Mouse (Mus musculus) CH12.LX (cell line): ENCODE results near the gene Dcaf4. TPM values are rescaled to one million over a fixed set of nuclear protein-coding genes. Genes with fewer than 3 reads are reported as not detected.

Experiments
- DNase-seq: peaks from one replicate; pipeline ENCODE4 v3.0.0-alpha.2; 2013; ENCODE audit errors: extremely low read depth
- H3K27ac ChIP-seq: 2 replicates; pipeline ENCODE4 v1.5.1; 2012; ENCODE audit warnings: low read depth, mild to moderate bottlenecking, control low read depth, moderate library complexity; ENCODE audit not compliant: insufficient read depth
- H3K27me3 ChIP-seq: replicated peaks from 2 replicates; pipeline ENCODE3; 2012; ENCODE audit warnings: inconsistent platforms
- H3K36me3 ChIP-seq, 2 experiments: replicated peaks in 1 of 2; 2 replicates each; pipeline versions ENCODE3 to v1.6.1; 2012; ENCODE audit warnings: inconsistent platforms in 1 of 2, low read length in 1 of 2, mild to moderate bottlenecking in 1 of 2, mixed read lengths in 1 of 2, moderate library complexity in 1 of 2; ENCODE audit not compliant: control insufficient read depth in 1 of 2, insufficient read depth in 1 of 2
- H3K4me1 ChIP-seq, 2 experiments: 2 replicates each; pipeline ENCODE4 v1.6.1; 2012; ENCODE audit warnings: inconsistent platforms in 1 of 2, moderate library complexity in 1 of 2; ENCODE audit not compliant: insufficient read depth in 2 of 2, control insufficient read depth in 1 of 2
- H3K4me2 ChIP-seq: 2 replicates; pipeline ENCODE4 v1.6.1; 2012; ENCODE audit warnings: low read depth, mild to moderate bottlenecking, control low read depth; ENCODE audit not compliant: poor library complexity, insufficient read depth, severe bottlenecking
- H3K4me3 ChIP-seq, 3 experiments: fragments of 150-350 bp in 1 of 3; sonication (generic) in 1 of 3; replicated peaks in 1 of 3; 2 replicates each; pipeline versions ENCODE3 to v1.5.1; 2011 to 2012; ENCODE audit warnings: low read depth in 2 of 3, low read length in 2 of 3, mild to moderate bottlenecking in 2 of 3, moderate library complexity in 2 of 3, control low read depth in 1 of 3, improper control_type of control experiment in 1 of 3, inconsistent platforms in 1 of 3, mixed read lengths in 1 of 3; ENCODE audit not compliant: poor library complexity in 1 of 3
- H3K79me2 ChIP-seq: replicated peaks from 2 replicates; pipeline ENCODE4 v1.6.1; 2012; ENCODE audit warnings: mild to moderate bottlenecking, moderate library complexity; ENCODE audit not compliant: control insufficient read depth, poor library complexity, insufficient read depth, severe bottlenecking; ENCODE audit errors: extremely low read depth
- H3K9ac ChIP-seq: 2 replicates; pipeline ENCODE4 v1.6.1; 2012; ENCODE audit warnings: low read depth, mild to moderate bottlenecking, control low read depth, moderate library complexity; ENCODE audit not compliant: insufficient read depth
- H3K9me3 ChIP-seq: replicated peaks from 2 replicates; pipeline ENCODE3; 2012; ENCODE audit warnings: low read length, inconsistent platforms, mixed read lengths
- BHLHE40 ChIP-seq: IDR thresholded peaks from 2 replicates; pipeline ENCODE4 v1.6.1; 2011; ENCODE audit warnings: mild to moderate bottlenecking, low read depth, low read length, improper control_type of control experiment
- CHD1 ChIP-seq: IDR thresholded peaks from 2 replicates; pipeline ENCODE4 v1.6.1; 2012; ENCODE audit warnings: low read depth, low read length, improper control_type of control experiment, inconsistent platforms
- CHD2 ChIP-seq: IDR thresholded peaks from 2 replicates; pipeline ENCODE4 v1.6.1; 2011; ENCODE audit warnings: low read length, improper control_type of control experiment
- CTCF ChIP-seq, 2 experiments: IDR thresholded peaks in 1 of 2; conservative IDR thresholded peaks in 1 of 2; 2 replicates each; pipeline ENCODE4 v1.5.1; 2011 to 2012; ENCODE audit warnings: low read depth in 2 of 2, low read length in 2 of 2, improper control_type of control experiment in 1 of 2, inconsistent platforms in 1 of 2, mild to moderate bottlenecking in 1 of 2, moderate library complexity in 1 of 2
- E2F4 ChIP-seq: IDR thresholded peaks from 2 replicates; pipeline ENCODE4 v1.6.1; 2011; ENCODE audit warnings: low read depth, low read length, improper control_type of control experiment; ENCODE audit not compliant: insufficient replicate concordance
- ELF1 ChIP-seq: IDR thresholded peaks from 2 replicates; pipeline ENCODE4 v1.6.1; 2014; ENCODE audit warnings: low read depth, mild to moderate bottlenecking, inconsistent platforms, low read length, improper control_type of control experiment
- EP300 ChIP-seq: IDR thresholded peaks from 2 replicates; pipeline ENCODE4 v1.6.1; 2011; ENCODE audit warnings: low read length, improper control_type of control experiment
- ETS1 ChIP-seq: conservative IDR thresholded peaks from 2 replicates; pipeline ENCODE4 v1.6.1; 2012; ENCODE audit warnings: low read depth, mild to moderate bottlenecking, inconsistent platforms, low read length, improper control_type of control experiment, moderate library complexity
- GABPA ChIP-seq: IDR thresholded peaks from 2 replicates; pipeline ENCODE4 v1.6.1; 2012; ENCODE audit warnings: low read depth, low read length, improper control_type of control experiment, inconsistent platforms; ENCODE audit not compliant: insufficient replicate concordance
- HCFC1 ChIP-seq: IDR thresholded peaks from 2 replicates; pipeline ENCODE4 v1.6.1; 2012; ENCODE audit warnings: low read depth, mild to moderate bottlenecking, inconsistent platforms, low read length, improper control_type of control experiment
- IRF4 ChIP-seq: IDR thresholded peaks from 2 replicates; pipeline ENCODE4 v1.6.1; 2014; ENCODE audit warnings: low read depth, mild to moderate bottlenecking, inconsistent platforms, low read length, improper control_type of control experiment
- JUN ChIP-seq: IDR thresholded peaks from 2 replicates; pipeline ENCODE4 v1.6.1; 2011; ENCODE audit warnings: low read depth, mild to moderate bottlenecking, low read length, improper control_type of control experiment, moderate library complexity; ENCODE audit not compliant: insufficient read depth
- JUND ChIP-seq: conservative IDR thresholded peaks from 2 replicates; pipeline ENCODE4 v1.6.1; 2011; ENCODE audit warnings: low read depth, low read length, improper control_type of control experiment
- KAT2A ChIP-seq: IDR thresholded peaks from 2 replicates; pipeline ENCODE4 v1.6.1; 2012; ENCODE audit warnings: low read length, improper control_type of control experiment, inconsistent platforms; ENCODE audit not compliant: insufficient replicate concordance
- MAFK ChIP-seq: IDR thresholded peaks from 2 replicates; pipeline ENCODE4 v1.6.1; 2011; ENCODE audit warnings: low read length, improper control_type of control experiment; ENCODE audit not compliant: insufficient replicate concordance
- MAX ChIP-seq: IDR thresholded peaks from 2 replicates; pipeline ENCODE4 v1.6.1; 2011; ENCODE audit warnings: low read length, improper control_type of control experiment
- MAZ ChIP-seq: IDR thresholded peaks from 2 replicates; pipeline ENCODE4 v1.6.1; 2012; ENCODE audit warnings: low read depth, mild to moderate bottlenecking, inconsistent platforms, low read length, improper control_type of control experiment, moderate library complexity
- MEF2A ChIP-seq: IDR thresholded peaks from 2 replicates; pipeline ENCODE4 v1.6.1; 2014; ENCODE audit warnings: low read depth, mild to moderate bottlenecking, inconsistent platforms, low read length, improper control_type of control experiment, borderline replicate concordance
- MXI1 ChIP-seq: IDR thresholded peaks from 2 replicates; pipeline ENCODE4 v1.6.1; 2011; ENCODE audit warnings: mild to moderate bottlenecking, low read depth, low read length, improper control_type of control experiment
- MYC ChIP-seq: IDR thresholded peaks from 2 replicates; pipeline ENCODE4 v1.6.1; 2011; ENCODE audit warnings: low read depth, mild to moderate bottlenecking, improper control_type of control experiment, low read length
- NELFE ChIP-seq: IDR thresholded peaks from 2 replicates; pipeline ENCODE4 v1.6.1; 2011; ENCODE audit warnings: low read depth, low read length, improper control_type of control experiment
- NRF1 ChIP-seq: IDR thresholded peaks from 2 replicates; pipeline ENCODE4 v1.6.1; 2014; ENCODE audit warnings: low read depth, mild to moderate bottlenecking, inconsistent platforms, low read length, improper control_type of control experiment, moderate library complexity
- PAX5 ChIP-seq: IDR thresholded peaks from 2 replicates; pipeline ENCODE4 v1.6.1; 2012; ENCODE audit warnings: low read length, inconsistent platforms, mixed read lengths
- POLR2A ChIP-seq: IDR thresholded peaks from 2 replicates; pipeline ENCODE4 v1.6.1; 2011; ENCODE audit warnings: low read depth, mild to moderate bottlenecking, improper control_type of control experiment, low read length
- POLR2AphosphoS2 ChIP-seq: IDR thresholded peaks from 2 replicates; pipeline ENCODE4 v1.6.1; 2011; ENCODE audit warnings: low read depth, low read length, improper control_type of control experiment
- RAD21 ChIP-seq: IDR thresholded peaks from 2 replicates; pipeline ENCODE4 v1.6.1; 2011; ENCODE audit warnings: low read depth, mild to moderate bottlenecking, low read length, improper control_type of control experiment, moderate library complexity
- RCOR1 ChIP-seq: conservative IDR thresholded peaks from 2 replicates; pipeline ENCODE4 v1.6.1; 2012; ENCODE audit warnings: low read depth, mild to moderate bottlenecking, inconsistent platforms, low read length, improper control_type of control experiment
- SIN3A ChIP-seq: IDR thresholded peaks from 2 replicates; pipeline ENCODE4 v1.6.1; 2012; ENCODE audit warnings: low read length, improper control_type of control experiment, inconsistent platforms
- SMC3 ChIP-seq: IDR thresholded peaks from 2 replicates; pipeline ENCODE4 v1.6.1; 2011; ENCODE audit warnings: low read depth, low read length, improper control_type of control experiment
- TBP ChIP-seq: conservative IDR thresholded peaks from 2 replicates; pipeline ENCODE4 v1.6.1; 2011; ENCODE audit warnings: low read depth, low read length, improper control_type of control experiment
- TCF12 ChIP-seq: IDR thresholded peaks from 2 replicates; pipeline ENCODE4 v1.6.1; 2014; ENCODE audit warnings: low read depth, mild to moderate bottlenecking, inconsistent platforms, low read length, improper control_type of control experiment
- UBTF ChIP-seq: IDR thresholded peaks from 2 replicates; pipeline ENCODE4 v1.6.1; 2012; ENCODE audit warnings: low read depth, mild to moderate bottlenecking, inconsistent platforms, low read length, improper control_type of control experiment, moderate library complexity
- USF1 ChIP-seq: IDR thresholded peaks from 2 replicates; pipeline ENCODE4 v1.6.1; 2014; ENCODE audit warnings: low read depth, mild to moderate bottlenecking, inconsistent platforms, low read length, improper control_type of control experiment
- USF2 ChIP-seq: conservative IDR thresholded peaks from 2 replicates; pipeline ENCODE4 v1.6.1; 2011; ENCODE audit warnings: low read depth, low read length, improper control_type of control experiment
- ZC3H11A ChIP-seq: IDR thresholded peaks from 2 replicates; pipeline ENCODE4 v1.6.1; 2012; ENCODE audit warnings: low read depth, mild to moderate bottlenecking, inconsistent platforms, low read length, improper control_type of control experiment
- ZKSCAN1 ChIP-seq: IDR thresholded peaks from 2 replicates; pipeline ENCODE4 v1.6.1; 2012; ENCODE audit warnings: low read depth, inconsistent platforms, low read length, improper control_type of control experiment, borderline replicate concordance
- ZMIZ1 ChIP-seq: IDR thresholded peaks from 2 replicates; pipeline ENCODE4 v1.6.1; 2012; ENCODE audit warnings: low read depth, mild to moderate bottlenecking, inconsistent platforms, low read length, improper control_type of control experiment
- ZNF384 ChIP-seq: IDR thresholded peaks from 2 replicates; pipeline ENCODE4 v1.6.1; 2012; ENCODE audit warnings: low read depth, low read length, improper control_type of control experiment, inconsistent platforms
- dilution Hi-C: fragments of 300-500 bp; cut with MboI; formaldehyde crosslinking; loops from 2 replicates; pipeline ENCODE4 v1.14.3; 2020; ENCODE audit warnings: low sequenced_read_pairs; ENCODE audit not compliant: extremely low pct_unique_long_range_greater_than_20kb, extremely low pct_ligation_motif_present
- in situ Hi-C: fragments of 300-500 bp; cut with MboI; formaldehyde crosslinking; loops from 3 replicates; pipeline ENCODE4 v1.14.3; 2019; ENCODE audit warnings: low sequenced_read_pairs, low pct_ligation_motif_present, low pct_unique_long_range_greater_than_20kb, mixed read lengths
- polyA plus RNA-seq: library from polyadenylated mRNA; unstranded; fragments of >175 nt; gene quantifications from 2 replicates; pipeline ENCODE4 v1.2.1, GENCODE M21; 2012; ENCODE audit warnings: low read depth; ENCODE audit not compliant: insufficient read length
- total RNA-seq, 2 experiments: library from RNA; depleted of rRNA; stranded (reverse); fragments of 300-350 nt in 1 of 2; fragments of >200 nt in 1 of 2; gene quantifications; 2 replicates each; pipeline ENCODE4 v1.2.3; 2012 to 2014

Dcaf4 gene
- 22.0 and 22.1 TPM in 2 replicates for total RNA-seq (2012; rRNA removed)
- total RNA-seq (2014; rRNA removed): 21.5 and 23.6 TPM in 2 replicates
- polyA plus RNA-seq: 17.3 and 19.4 TPM in 2 replicates

GRCm38 (mm10) chr12:83520311-83520890, at the start of gene Dcaf4:
Gene Dcaf4, plus strand, starts transcription at chr12:83520466.
- Histone ChIP-seq H3K4me3 (peak within 1 kb of the TSS; percentile 73 to 93 (median 78)), H3K27ac (no peak within 1 kb of the TSS)

GRCm38 (mm10) chr12:83471760-83472159, 48.5 kb upstream of the Dcaf4 start:
- TF ChIP-seq RCOR1 (no peak), ZNF384 (no peak), NELFE (no peak), TBP (no peak)
- Histone ChIP-seq H3K4me1 (peaks cover 0 to 4% of the 10 kb centered on the region in 2 experiments; a peak in 2 of 4 replicates), H3K79me2 (no peaks in the 10 kb centered on the region), H3K27me3 (no peaks in the 10 kb centered on the region), H3K4me3 (no peak overlapping the region), H3K36me3 (no peaks in the 10 kb centered on the region), H3K27ac (no peak overlapping the region), H3K9me3 (no peaks in the 10 kb centered on the region), H3K4me2 (no peak overlapping the region), H3K9ac (no peak overlapping the region)
- in situ Hi-C loops (no loop called here), dilution Hi-C loops (no loop called here)
- no peak for DNase-seq

More at GRCm38 (mm10) chr12:83520311-83520890, at the start of gene Dcaf4:
- no peaks in the 10 kb centered on the region for H3K9me3 ChIP-seq
- H3K4me1 ChIP-seq: peaks cover 2 to 20% of the 10 kb centered on the region in 2 experiments
- 0 out of 2 replicates have a peak, but pooled peaks cover 2% of the 10 kb centered on the region for H3K79me2 ChIP-seq
- peak; percentile 98 for DNase-seq
- dilution Hi-C loops: no loop called here
- peaks cover 0 to 8% of the 10 kb centered on the region in 2 experiments for H3K36me3 ChIP-seq
- no peaks in the 10 kb centered on the region for H3K27me3 ChIP-seq
- peak within 1 kb of the TSS; percentile 49 for H3K9ac ChIP-seq
- H3K4me2 ChIP-seq: peak within 1 kb of the TSS; percentile 85
- in situ Hi-C loops: no loop called here
- peak; percentile 7 for TF ChIP-seq RAD21
- TF ChIP-seq MXI1: peak; percentile 94
- TF ChIP-seq TBP: 0 out of 2 replicates have a peak, but pooled peaks have one; percentile 36
- peak; percentile 37; the same call in 1 of the 2 replicates for TF ChIP-seq MYC
- TF ChIP-seq ZNF384: no peak
- TF ChIP-seq CTCF (conservative IDR thresholded peaks at IDR 0.05 in 1 of 2, IDR thresholded peaks at IDR 0.05 in 1 of 2; ENCODE audit: low read depth in 2 of 2, low read length in 2 of 2): peak in 1 of 2 experiments; percentile 19; a peak in 1 of 4 replicates
- peak; percentile 56; the same call in 1 of the 2 replicates for TF ChIP-seq TCF12
- TF ChIP-seq ZC3H11A: no peak
- no peak for TF ChIP-seq GABPA
- peak; percentile 67; the same call in 1 of the 2 replicates for TF ChIP-seq E2F4
- TF ChIP-seq POLR2A: peak; percentile 74
- TF ChIP-seq CHD1: 0 out of 2 replicates have a peak, but pooled peaks have one; percentile 81
- TF ChIP-seq PAX5: no peak
- TF ChIP-seq IRF4: peak; percentile 23; the same call in 1 of the 2 replicates
- TF ChIP-seq ELF1: peak; percentile 90
- no peak; the same call in 1 of the 2 replicates for TF ChIP-seq UBTF
- peak; percentile 88 for TF ChIP-seq SIN3A
- no peak for TF ChIP-seq USF2
- peak; percentile 54; the same call in 1 of the 2 replicates for TF ChIP-seq RCOR1
- no peak for TF ChIP-seq JUND
- peak; percentile 46; the same call in 1 of the 2 replicates for TF ChIP-seq NELFE
- no peak for TF ChIP-seq ZKSCAN1
- TF ChIP-seq KAT2A: 0 out of 2 replicates have a peak, but pooled peaks have one; percentile 20
- peak; percentile 4; the same call in 1 of the 2 replicates for TF ChIP-seq SMC3
- no peak for TF ChIP-seq MEF2A
- peak; percentile 73 for TF ChIP-seq ZMIZ1
- TF ChIP-seq USF1: no peak
- no peak for TF ChIP-seq JUN
- no peak for TF ChIP-seq MAFK
- no peak for TF ChIP-seq POLR2AphosphoS2
- TF ChIP-seq CHD2: peak; percentile 74
- 0 out of 2 replicates have a peak, but pooled peaks have one; percentile 11 for TF ChIP-seq ETS1
- TF ChIP-seq MAZ: 0 out of 2 replicates have a peak, but pooled peaks have one; percentile 30
- no peak for TF ChIP-seq EP300
- peak; percentile 70; the same call in 1 of the 2 replicates for TF ChIP-seq MAX
- TF ChIP-seq HCFC1: peak; percentile 59
- peak; percentile 44; the same call in 1 of the 2 replicates for TF ChIP-seq NRF1
- TF ChIP-seq BHLHE40: peak; percentile 97
- TF ChIP-seq, all 38 proteins: peak for 24
